Mouse (Mus musculus) midbrain, postnatal 0 days (tissue): Measurements from ENCODE around the gene Dync2li1. TPM values are rescaled to one million over a fixed set of nuclear protein-coding genes. Genes with fewer than 3 reads are reported as not detected.

Source experiments
- ATAC-seq: fragments of 200-750 bp; cut with Nextera tagmentation; 2 replicates; pipeline ENCODE4 v1.8.0; 2017; ENCODE audit warnings: moderate number of reproducible peaks, mild to moderate bottlenecking, moderate TSS enrichment, moderate library complexity; ENCODE audit not compliant: low FRiP score
- DNase-seq: peaks from one replicate; pipeline ENCODE4 v3.0.0-alpha.2; 2015; ENCODE audit warnings: low spot score
- H3K27ac ChIP-seq: fragments of 300-500 bp; sonication (generic); 2 replicates; pipeline ENCODE4 v1.5.1; 2014; ENCODE audit warnings: low read depth, mild to moderate bottlenecking, low read length, mixed read lengths
- H3K27me3 ChIP-seq: fragments of 300-500 bp; sonication (generic); 2 replicates; pipeline ENCODE4 v1.6.1; 2014; ENCODE audit warnings: low read length, control low read depth, mixed read lengths; ENCODE audit not compliant: insufficient read depth
- H3K36me3 ChIP-seq: fragments of 300-500 bp; sonication (generic); 2 replicates; pipeline ENCODE4 v1.6.1; 2014; ENCODE audit warnings: low read length, control low read depth, mixed read lengths; ENCODE audit not compliant: insufficient read depth
- H3K4me1 ChIP-seq: fragments of 300-500 bp; sonication (generic); 2 replicates; pipeline ENCODE4 v1.6.1; 2014; ENCODE audit warnings: mild to moderate bottlenecking, control low read depth, antibody characterized with exemption, low read length, mixed read lengths; ENCODE audit not compliant: insufficient read depth
- H3K4me2 ChIP-seq: fragments of 300-500 bp; sonication (generic); 2 replicates; pipeline ENCODE4 v1.6.1; 2014; ENCODE audit warnings: low read depth, mild to moderate bottlenecking, low read length, mixed read lengths; ENCODE audit not compliant: poor library complexity, severe bottlenecking
- H3K4me3 ChIP-seq: fragments of 300-500 bp; sonication (generic); 2 replicates; pipeline ENCODE4 v1.5.1; 2014; ENCODE audit warnings: low read depth, mild to moderate bottlenecking, low read length, moderate library complexity
- H3K9ac ChIP-seq: fragments of 300-500 bp; sonication (generic); replicated peaks from 2 replicates; pipeline ENCODE4 v1.6.1; 2014; ENCODE audit warnings: mild to moderate bottlenecking, low read length, moderate library complexity, mixed read lengths; ENCODE audit not compliant: poor library complexity, severe bottlenecking
- H3K9me3 ChIP-seq: fragments of 300-500 bp; sonication (generic); 2 replicates; pipeline ENCODE4 v1.6.1; 2016; ENCODE audit warnings: low read length, control low read depth
- CTCF ChIP-seq: IDR thresholded peaks from 2 replicates; pipeline ENCODE4 v1.5.1; 2016; ENCODE audit warnings: antibody characterized with exemption, mild to moderate bottlenecking
- WGBS: fragments of 180-500 bp; shearing (Covaris S2); extraction: QIAGEN DNeasy Blood & Tissue Kit; methylation state at CpG from one replicate; pipeline ENCODE4 v1.1.7; 2014; 5-methylcytosine and 5-hydroxymethylcytosine counted together
- polyA plus RNA-seq: library from polyadenylated mRNA; unstranded; fragments of >200 nt; fragmentation: Nextera tagmentation; extraction: Ambion mirVana; gene quantifications from 2 replicates; pipeline ENCODE4 v1.2.1, GENCODE M21; 2015
- total RNA-seq: library from RNA; depleted of rRNA; stranded (reverse); fragments of >200 nt; gene quantifications from 2 replicates; pipeline ENCODE4 v1.2.3, GENCODE M21; 2014

The Dync2li1 gene
- total and polyA plus RNA-seq, 2 experiments from 2014 or later = 18.3 to 36.1 TPM

- TF ChIP-seq CTCF = no peak
Measured at GRCm38 (mm10) chr17:84621209-84621608, 5.1 kb upstream of the Dync2li1 start.

GRCm38 (mm10) chr17:84622028-84622427, 4.3 kb upstream of the Dync2li1 start:
- no peaks in the 10 kb centered on the region for H3K4me1 ChIP-seq
- H3K4me3 ChIP-seq = no peak overlapping the region
- no peak overlapping the region for H3K9ac ChIP-seq
- no peaks in the 10 kb centered on the region for H3K36me3 ChIP-seq
- no peak overlapping the region for H3K4me2 ChIP-seq
- 79% methylated on average over 4 of the region's 4 CpGs for WGBS
- ATAC-seq (no peak), DNase-seq (no peak)
- H3K27me3 ChIP-seq = no peaks in the 10 kb centered on the region
- peak; percentile 62 for TF ChIP-seq CTCF
- H3K9me3 ChIP-seq = no peaks in the 10 kb centered on the region
- H3K27ac ChIP-seq = no peak overlapping the region

More at GRCm38 (mm10) chr17:84621209-84621608, 5.1 kb upstream of the Dync2li1 start:
- Histone ChIP-seq H3K36me3 (no peaks in the 10 kb centered on the region), H3K27me3 (no peaks in the 10 kb centered on the region), H3K9ac (no peak overlapping the region), H3K4me2 (no peak overlapping the region), H3K4me3 (no peak overlapping the region), H3K27ac (no peak overlapping the region), H3K9me3 (no peaks in the 10 kb centered on the region), H3K4me1 (no peaks in the 10 kb centered on the region)
- ATAC-seq (no peak), DNase-seq (no peak)
- 76% methylated on average over 6 of the region's 6 CpGs for WGBS

- no peak overlapping the region for H3K4me3 ChIP-seq
- no peak for TF ChIP-seq CTCF
- no peak overlapping the region for H3K4me2 ChIP-seq
- ATAC-seq (no peak), DNase-seq (no peak)
- no peak overlapping the region for H3K9ac ChIP-seq
- 80% methylated on average over 2 of the region's 2 CpGs for WGBS
- H3K27me3 ChIP-seq = no peaks in the 10 kb centered on the region
- no peaks in the 10 kb centered on the region for H3K4me1 ChIP-seq
- no peak overlapping the region for H3K27ac ChIP-seq
- no peaks in the 10 kb centered on the region for H3K9me3 ChIP-seq
- H3K36me3 ChIP-seq = no peaks in the 10 kb centered on the region
Measured at GRCm38 (mm10) chr17:84622873-84623272, 3.4 kb upstream of the Dync2li1 start.

- H3K4me2 ChIP-seq = peak overlapping the region; percentile 67
- ATAC-seq = peak; percentile 64
- H3K9ac ChIP-seq = peak overlapping the region; percentile 67
- no peaks in the 10 kb centered on the region for H3K9me3 ChIP-seq
- H3K36me3 ChIP-seq = no peaks in the 10 kb centered on the region
- H3K27ac ChIP-seq = peak overlapping the region; percentile 80
- H3K27me3 ChIP-seq = no peaks in the 10 kb centered on the region
- peak; percentile 21 for DNase-seq
- 23% methylated on average over 9 of the region's 9 CpGs for WGBS
- H3K4me3 ChIP-seq = peak overlapping the region; percentile 57
- peak; percentile 53 for TF ChIP-seq CTCF
- H3K4me1 ChIP-seq = no peaks in the 10 kb centered on the region
Measured at GRCm38 (mm10) chr17:84626857-84627305, 585 bp downstream of the Dync2li1 start.

- DNase-seq = no peak
- H3K27me3 ChIP-seq = no peaks in the 10 kb centered on the region
- 87% methylated on average over 10 of the region's 10 CpGs for WGBS
- no peaks in the 10 kb centered on the region for H3K9me3 ChIP-seq
- TF ChIP-seq CTCF = no peak
- H3K36me3 ChIP-seq = no peaks in the 10 kb centered on the region
- ATAC-seq = no peak
- no peak overlapping the region for H3K9ac ChIP-seq
- H3K27ac ChIP-seq = no peak overlapping the region
- no peak overlapping the region for H3K4me3 ChIP-seq
- no peaks in the 10 kb centered on the region for H3K4me1 ChIP-seq
- H3K4me2 ChIP-seq = no peak overlapping the region
Measured at GRCm38 (mm10) chr17:84627721-84628120, 1.4 kb downstream of the Dync2li1 start.

GRCm38 (mm10) chr17:84628611-84629010, 2.3 kb downstream of the Dync2li1 start:
- Histone ChIP-seq H3K27me3 (no peaks in the 10 kb centered on the region), H3K4me1 (no peaks in the 10 kb centered on the region), H3K4me2 (no peak overlapping the region), H3K9me3 (no peaks in the 10 kb centered on the region), H3K36me3 (0 out of 2 replicates have a peak, but pooled peaks cover 3% of the 10 kb centered on the region), H3K9ac (no peak overlapping the region), H3K4me3 (no peak overlapping the region), H3K27ac (no peak overlapping the region)
- TF ChIP-seq CTCF = no peak
- WGBS = 92% methylated on average over 9 of the region's 9 CpGs
- DNase-seq = no peak
- no peak for ATAC-seq
